Mouse (Mus musculus) cerebellum, adult 2 months (tissue): Measurements from ENCODE around the gene Snd1. TPM values are rescaled to one million over a fixed set of nuclear protein-coding genes. Genes with fewer than 3 reads are reported as not detected.

Experiments used
- DNase-seq, 2 experiments: peaks; one replicate each; pipeline ENCODE4 v3.0.0; 2021
- H3K27ac ChIP-seq: fragments of 200-500 bp; 2 replicates; pipeline ENCODE4 v1.5.1; 2012; ENCODE audit warnings: low read length, control low read depth, inconsistent platforms; ENCODE audit not compliant: insufficient read depth
- H3K27me3 ChIP-seq: fragments of 200-500 bp; 2 replicates; pipeline ENCODE4 v1.6.1; 2012; ENCODE audit warnings: inconsistent platforms, mild to moderate bottlenecking, low read length, moderate library complexity; ENCODE audit not compliant: control insufficient read depth, insufficient read depth
- H3K4me1 ChIP-seq: fragments of 200-500 bp; 2 replicates; pipeline ENCODE4 v1.6.1; 2011; ENCODE audit warnings: low read length; ENCODE audit not compliant: control insufficient read depth, insufficient read depth
- H3K4me3 ChIP-seq: fragments of 200-500 bp; replicated peaks from 2 replicates; pipeline ENCODE3; 2011; ENCODE audit warnings: mild to moderate bottlenecking, low read depth, low read length, control low read depth; ENCODE audit not compliant: insufficient read depth
- CTCF ChIP-seq: fragments of 200-500 bp; IDR thresholded peaks from 2 replicates; pipeline ENCODE4 v1.5.1; 2011; ENCODE audit warnings: low read depth, mild to moderate bottlenecking, control low read depth, low read length, moderate library complexity, borderline replicate concordance; ENCODE audit not compliant: insufficient read depth
- POLR2A ChIP-seq: fragments of 200-500 bp; IDR thresholded peaks from 2 replicates; pipeline ENCODE4 v1.6.1; 2011; ENCODE audit warnings: low read length, control low read depth, borderline replicate concordance; ENCODE audit not compliant: insufficient read depth
- WGBS: fragments of 180-500 bp; shearing (Covaris S2); methylation state at CpG from one replicate; pipeline ENCODE4 v1.1.7; 2018; 5-methylcytosine and 5-hydroxymethylcytosine counted together
- polyA plus RNA-seq: library from polyadenylated mRNA; depleted of rRNA; stranded (reverse); fragments of >200 nt; gene quantifications from 2 replicates; pipeline ENCODE4 v1.2.3, GENCODE M21; 2012; rRNA removed

The Snd1 gene
- polyA plus RNA-seq, 1 experiment = 57.0 TPM

DNA sequence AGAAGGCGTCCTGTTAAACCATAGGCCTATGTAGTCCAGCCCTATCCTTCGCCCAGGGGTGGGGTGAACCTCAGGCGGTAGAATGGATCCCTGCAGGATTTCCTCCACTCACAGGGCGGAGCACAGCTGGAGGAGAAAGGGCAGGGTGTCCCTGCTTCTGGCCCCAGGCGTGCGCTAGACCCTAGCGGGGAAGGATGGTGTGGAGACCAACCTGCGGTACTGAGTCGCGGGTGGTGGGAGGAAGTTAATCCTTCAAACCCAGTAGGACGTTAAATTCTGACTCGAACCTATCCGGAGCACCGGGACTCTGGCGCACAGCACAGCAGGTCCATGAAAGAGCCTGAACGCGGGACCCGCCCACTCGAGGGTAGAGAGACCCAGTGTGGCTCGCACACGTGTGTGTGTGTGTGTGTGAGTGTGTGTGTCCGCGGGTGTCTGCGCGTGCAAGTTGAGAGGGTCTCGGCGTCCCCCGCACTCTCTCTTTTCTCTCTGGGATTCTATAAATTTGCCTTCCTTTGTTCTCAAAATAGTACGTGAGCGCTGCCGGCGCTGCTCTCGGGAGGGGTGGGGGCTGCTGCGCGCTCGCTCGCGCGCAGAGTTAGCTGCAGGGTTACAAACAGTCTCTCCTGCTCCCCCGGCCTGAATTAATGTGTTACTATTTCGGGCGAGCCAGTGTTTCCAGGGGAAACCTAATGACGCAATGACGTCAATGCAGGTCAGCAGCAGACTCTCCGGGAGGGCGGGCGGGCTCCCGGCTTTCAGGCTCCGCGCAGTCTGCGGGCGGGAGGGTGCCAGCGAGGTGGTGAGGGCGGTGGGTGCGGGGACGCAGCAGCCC lies 506.0 kb downstream of the Snd1 start:
- Histone ChIP-seq H3K4me3 (peak overlapping the region; percentile 86), H3K27me3 (no peaks in the 10 kb centered on the region), H3K27ac (peak overlapping the region; percentile 96), H3K4me1 (peaks cover 53% of the 10 kb centered on the region)
- DNase-seq = peak; percentile 87 to 93
- WGBS = under 1% methylated on average over 56 of the region's 56 CpGs
- TF ChIP-seq CTCF (no peak), POLR2A (peak; percentile 59; the same call in 1 of the 2 replicates)

DNA sequence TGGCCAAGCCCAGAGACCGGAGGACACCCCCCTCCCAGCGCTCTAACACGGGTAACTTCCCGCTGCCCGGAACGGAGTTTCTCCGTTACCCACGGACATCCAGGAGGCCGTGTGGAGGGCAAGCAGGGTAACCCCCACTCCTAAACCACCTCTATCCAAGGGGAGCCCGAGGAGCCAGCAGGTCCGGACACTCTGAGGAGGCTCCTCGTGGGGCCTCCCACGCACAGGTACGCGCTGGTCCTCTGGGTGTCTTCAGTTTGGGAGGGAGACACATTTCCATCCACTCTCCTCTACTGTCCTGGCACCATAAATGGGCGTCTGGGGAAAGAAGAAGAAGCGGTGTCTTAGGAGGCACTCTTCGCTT lies 506.6 kb downstream of the Snd1 start:
- no peak for DNase-seq
- 4% methylated on average over 18 of the region's 18 CpGs for WGBS
- Histone ChIP-seq H3K4me1 (peaks cover 56% of the 10 kb centered on the region), H3K27ac (peak overlapping the region; percentile 96), H3K27me3 (no peaks in the 10 kb centered on the region), H3K4me3 (peak overlapping the region; percentile 86)
- TF ChIP-seq POLR2A (no peak), CTCF (no peak)

DNA sequence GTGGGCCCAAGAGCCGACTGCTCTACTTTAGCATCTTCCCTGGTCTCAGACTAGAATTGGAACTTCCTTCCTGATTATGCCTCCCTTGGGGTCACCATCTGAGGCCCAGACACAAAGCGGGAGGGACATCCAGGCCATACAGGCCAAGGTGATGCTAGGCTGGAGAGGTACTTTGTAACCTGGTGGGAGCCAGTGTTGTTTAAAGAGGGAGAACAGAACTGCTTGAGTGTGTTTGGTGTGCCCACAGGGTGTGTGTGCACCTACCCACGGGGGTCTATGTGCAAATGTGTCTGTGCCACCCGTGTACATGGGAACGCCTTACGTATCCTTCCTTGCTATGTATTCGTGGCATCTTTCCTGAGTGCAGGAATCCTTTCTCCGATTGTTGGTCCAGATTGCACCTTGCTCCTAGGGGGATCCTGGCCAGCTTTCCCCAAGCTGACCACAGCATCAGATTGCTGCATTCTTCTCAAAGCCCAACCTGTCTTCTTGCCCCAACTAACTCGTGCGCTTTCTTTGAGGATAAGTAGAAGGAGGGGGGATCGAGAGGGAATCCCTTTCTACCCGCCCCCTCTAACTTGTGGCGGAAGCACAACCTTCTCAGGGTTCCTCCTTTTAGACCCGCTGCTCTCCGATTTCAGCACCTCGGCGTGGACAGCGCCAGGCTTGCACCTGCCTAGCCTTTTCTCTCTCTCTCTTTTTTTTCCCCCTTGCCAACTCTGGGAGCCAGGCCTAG lies 507.2 kb downstream of the Snd1 start:
- peak overlapping the region; percentile 86 for H3K4me3 ChIP-seq
- H3K27ac ChIP-seq = peak overlapping the region; percentile 96

DNA sequence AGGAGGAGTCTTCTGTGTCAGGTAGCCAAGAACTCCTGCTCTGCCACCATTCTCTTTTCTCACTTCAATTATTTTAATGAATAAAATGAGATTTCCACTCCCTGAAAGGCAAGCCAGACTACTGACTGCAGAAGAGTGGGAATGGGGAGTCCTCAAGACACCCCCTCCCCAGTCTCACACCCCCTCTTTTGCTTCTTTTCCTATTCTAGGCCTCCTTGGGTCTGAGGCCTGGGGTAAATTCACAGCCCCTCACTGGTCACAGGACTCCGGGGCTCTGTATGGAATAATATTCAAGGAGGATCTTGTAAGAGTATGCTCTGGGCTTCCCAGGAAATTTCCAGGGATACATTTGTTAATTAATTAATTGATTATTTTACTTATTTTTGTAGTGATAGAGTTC lies 507.9 kb downstream of the Snd1 start:
- peak overlapping the region; percentile 96 for H3K27ac ChIP-seq
- peaks cover 61% of the 10 kb centered on the region for H3K4me1 ChIP-seq
- H3K4me3 ChIP-seq = peak overlapping the region; percentile 86
- DNase-seq = no peak
- no peaks in the 10 kb centered on the region for H3K27me3 ChIP-seq
- 71% methylated on average over 1 of the region's 1 CpGs for WGBS
- TF ChIP-seq POLR2A = no peak
- no peak for TF ChIP-seq CTCF

More for the DNA sequence above, 507.2 kb downstream of the Snd1 start:
- Histone ChIP-seq H3K27me3 (no peaks in the 10 kb centered on the region), H3K4me1 (peaks cover 59% of the 10 kb centered on the region)
- TF ChIP-seq POLR2A (no peak), CTCF (no peak)
- DNase-seq = peak; percentile 77 to 79
- 5% methylated on average over 18 of the region's 18 CpGs for WGBS

Other genes starting within 250 kb of the Snd1 start
- gene Zfp800, start 77.1 kb upstream of the Snd1 start, polyA plus RNA-seq = 7.7 and 10.6 TPM in 2 replicates
- 344 and 372 TPM in 2 replicates for gene Arf5, start 51.6 kb upstream of the Snd1 start, polyA plus RNA-seq
- gene Fscn3, start 47.4 kb upstream of the Snd1 start, polyA plus RNA-seq = 0.08 and 0.11 TPM in 2 replicates
- 12.4 and 13.0 TPM in 2 replicates for gene Gcc1, start 46.7 kb upstream of the Snd1 start, polyA plus RNA-seq
- not detected in 2 replicates for gene Pax4, start 25.8 kb upstream of the Snd1 start, polyA plus RNA-seq